Mouse (Mus musculus): ENCODE results near the gene Wnt16. TPM values are rescaled to one million over a fixed set of nuclear protein-coding genes. Genes with fewer than 3 reads are reported as not detected.

Gene Wnt16
- polyA plus RNA-seq, 1 experiment from 2014 or later, result 0.37 TPM

Other genes with a start within 250 kb of the Wnt16 start
- gene Fam3c, start 68.0 kb downstream of the Wnt16 start, polyA plus RNA-seq (2014; fragmentation: Nextera tagmentation; extraction: Ambion mirVana), result 34.0 and 35.5 TPM in 2 replicates

Data from hindbrain, embryonic 11.5 days (tissue).